Mouse (Mus musculus) intestine, postnatal 0 days (tissue): ENCODE data around the gene Fos. TPM values are rescaled to one million over a fixed set of nuclear protein-coding genes. Genes with fewer than 3 reads are reported as not detected.

Experiments
- ATAC-seq: fragments of 200-750 bp; cut with Nextera tagmentation; 2 replicates; pipeline ENCODE4 v1.8.0; 2017; ENCODE audit warnings: mild to moderate bottlenecking, moderate TSS enrichment, moderate library complexity
- H3K27ac ChIP-seq: fragments of 300-500 bp; sonication (generic); 2 replicates; pipeline ENCODE4 v1.5.1; 2014; ENCODE audit warnings: mild to moderate bottlenecking, low read depth, low read length, moderate library complexity
- H3K27me3 ChIP-seq: fragments of 300-500 bp; sonication (generic); replicated peaks from 2 replicates; pipeline ENCODE4 v1.6.1; 2014; ENCODE audit warnings: low read length, mixed read lengths; ENCODE audit not compliant: control insufficient read depth, insufficient read depth
- H3K36me3 ChIP-seq: fragments of 300-500 bp; sonication (generic); 2 replicates; pipeline ENCODE4 v1.6.1; 2014; ENCODE audit warnings: mild to moderate bottlenecking, moderate library complexity; ENCODE audit not compliant: control insufficient read depth, insufficient read depth
- H3K4me1 ChIP-seq: fragments of 300-500 bp; sonication (generic); replicated peaks from 2 replicates; pipeline ENCODE4 v1.6.1; 2014; ENCODE audit warnings: antibody characterized with exemption, low read length, mixed read lengths; ENCODE audit not compliant: control insufficient read depth, insufficient read depth
- H3K4me2 ChIP-seq: fragments of 300-500 bp; sonication (generic); replicated peaks from 2 replicates; pipeline ENCODE4 v1.6.1; 2014; ENCODE audit warnings: low read depth, mild to moderate bottlenecking, moderate library complexity
- H3K4me3 ChIP-seq: fragments of 300-500 bp; sonication (generic); 2 replicates; pipeline ENCODE4 v1.5.1; 2014; ENCODE audit warnings: low read depth, low read length
- H3K9ac ChIP-seq: fragments of 300-500 bp; sonication (generic); 2 replicates; pipeline ENCODE4 v1.6.1; 2014; ENCODE audit warnings: mild to moderate bottlenecking, low read depth, low read length
- H3K9me3 ChIP-seq: fragments of 300-500 bp; sonication (generic); 2 replicates; pipeline ENCODE4 v1.6.1; 2016; ENCODE audit warnings: mixed run types; ENCODE audit not compliant: control insufficient read depth
- CTCF ChIP-seq: sonication (generic); IDR thresholded peaks from 2 replicates; pipeline ENCODE4 v1.5.1; 2016; ENCODE audit warnings: low read depth, mild to moderate bottlenecking, control low read depth, antibody characterized with exemption, moderate library complexity
- WGBS: fragments of 180-500 bp; shearing (Covaris S2); extraction: QIAGEN DNeasy Blood & Tissue Kit; methylation state at CpG from one replicate; pipeline ENCODE4 v1.1.7; 2014; 5-methylcytosine and 5-hydroxymethylcytosine counted together
- polyA plus RNA-seq: library from polyadenylated mRNA; unstranded; fragments of >200 nt; fragmentation: Nextera tagmentation; extraction: Ambion mirVana; gene quantifications from 2 replicates; pipeline ENCODE4 v1.2.1, GENCODE M21; 2015

The Fos gene
- polyA plus RNA-seq, 1 experiment from 2014 or later, result 22.4 TPM

DNA sequence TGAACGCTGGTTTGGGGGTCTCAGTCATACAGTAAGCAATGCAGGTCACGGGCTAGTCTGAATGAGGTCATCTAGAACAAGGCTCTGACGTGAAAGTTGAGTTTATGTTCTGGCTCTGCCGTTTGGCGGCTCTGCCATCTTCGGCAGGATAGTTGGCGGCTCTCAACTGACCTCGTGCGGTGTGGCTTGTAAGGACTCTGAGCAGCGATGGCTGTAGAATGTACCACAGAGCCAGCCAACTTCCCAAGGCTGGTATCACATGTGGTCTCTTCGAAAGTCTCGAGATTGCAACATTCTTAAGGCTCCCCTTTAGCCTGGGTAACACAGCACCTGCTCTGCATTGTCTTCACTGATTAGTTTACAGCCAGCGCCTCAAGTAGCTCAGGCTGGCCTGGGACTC, 43.6 kb downstream of the Fos start:
- TF ChIP-seq CTCF, result no peak
- Histone ChIP-seq H3K4me1 (no peaks in the 10 kb centered on the region), H3K36me3 (no peaks in the 10 kb centered on the region), H3K4me2 (no peak overlapping the region), H3K9me3 (no peaks in the 10 kb centered on the region), H3K27ac (no peak overlapping the region), H3K9ac (no peak overlapping the region), H3K27me3 (no peaks in the 10 kb centered on the region), H3K4me3 (no peak overlapping the region)
- no peak for ATAC-seq
- WGBS, result 90% methylated on average over 13 of the region's 13 CpGs

DNA sequence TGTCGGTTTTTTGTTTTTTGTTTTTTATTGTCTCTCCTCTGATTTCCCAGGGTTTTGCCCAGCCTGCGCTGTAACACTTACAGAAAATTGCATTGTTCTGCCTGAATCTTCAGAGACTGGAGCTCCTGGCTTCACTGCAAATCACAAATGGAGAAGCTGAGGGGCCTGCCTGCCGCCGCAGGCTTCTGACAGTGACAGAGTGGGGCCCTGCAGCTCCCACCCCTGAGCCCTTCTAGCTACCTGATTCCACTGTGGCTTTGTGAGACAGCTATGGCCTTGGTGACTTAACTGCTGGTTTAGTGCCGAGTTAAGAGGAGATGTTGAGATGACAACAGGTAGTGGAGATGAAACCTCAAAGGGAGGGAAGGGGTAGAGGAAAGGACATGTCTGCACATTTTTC, 44.3 kb downstream of the Fos start:
- 82% methylated on average over 5 of the region's 5 CpGs for WGBS
- Histone ChIP-seq H3K9ac (no peak overlapping the region), H3K4me1 (no peaks in the 10 kb centered on the region), H3K27ac (no peak overlapping the region), H3K4me3 (no peak overlapping the region), H3K36me3 (no peaks in the 10 kb centered on the region), H3K9me3 (no peaks in the 10 kb centered on the region), H3K27me3 (no peaks in the 10 kb centered on the region), H3K4me2 (no peak overlapping the region)
- no peak for TF ChIP-seq CTCF
- ATAC-seq, result no peak

DNA sequence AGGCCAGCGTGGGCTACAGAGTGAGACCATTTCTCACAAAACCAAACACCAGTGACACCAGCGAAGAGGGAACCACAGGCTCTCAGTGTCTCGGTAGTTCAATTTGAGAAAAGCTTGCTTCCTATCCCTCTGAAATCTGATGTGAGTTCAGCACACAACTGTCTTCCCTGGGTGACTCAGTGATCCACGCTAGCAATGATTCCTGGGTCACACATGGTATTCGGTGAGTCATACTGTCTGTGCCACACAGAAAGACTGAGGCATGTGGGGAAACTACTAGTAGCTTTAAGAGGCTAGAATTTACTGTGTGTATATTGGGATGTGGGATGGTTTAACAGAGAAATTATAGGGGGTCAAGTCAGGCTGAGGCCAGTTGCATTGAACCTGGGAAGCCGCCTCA, 45.9 kb downstream of the Fos start:
- no peak for TF ChIP-seq CTCF
- no peak overlapping the region for H3K27ac ChIP-seq
- no peak overlapping the region for H3K4me2 ChIP-seq
- H3K9ac ChIP-seq, result no peak overlapping the region
- WGBS, result 91% methylated on average over 6 of the region's 6 CpGs
- no peaks in the 10 kb centered on the region for H3K27me3 ChIP-seq
- no peak for ATAC-seq
- H3K4me3 ChIP-seq, result no peak overlapping the region
- no peaks in the 10 kb centered on the region for H3K36me3 ChIP-seq
- no peaks in the 10 kb centered on the region for H3K4me1 ChIP-seq
- H3K9me3 ChIP-seq, result no peaks in the 10 kb centered on the region

DNA sequence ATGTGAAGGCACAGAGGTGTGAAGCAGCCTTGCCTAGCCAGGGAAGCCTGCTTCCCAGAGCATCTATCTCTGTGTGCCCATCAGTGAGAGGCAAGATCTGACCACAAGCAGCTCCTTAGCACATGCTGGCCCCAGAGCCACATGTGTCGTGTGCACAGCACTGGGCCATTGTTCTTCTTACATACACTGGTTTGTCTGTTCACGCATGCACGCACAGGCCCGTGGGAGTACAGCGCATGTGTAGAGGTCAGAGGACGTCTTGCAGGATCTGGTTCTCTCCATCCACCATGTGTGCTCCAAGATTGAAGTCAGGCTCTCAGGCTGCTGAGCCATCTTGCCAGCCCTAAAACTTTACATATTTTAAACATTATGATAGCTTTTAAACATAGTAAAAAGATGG, 47.4 kb downstream of the Fos start:
- H3K4me2 ChIP-seq, result no peak overlapping the region
- no peaks in the 10 kb centered on the region for H3K4me1 ChIP-seq
- no peak for ATAC-seq
- H3K4me3 ChIP-seq, result no peak overlapping the region
- H3K9me3 ChIP-seq, result no peaks in the 10 kb centered on the region
- no peak overlapping the region for H3K27ac ChIP-seq
- H3K27me3 ChIP-seq, result no peaks in the 10 kb centered on the region
- TF ChIP-seq CTCF, result no peak
- no peaks in the 10 kb centered on the region for H3K36me3 ChIP-seq
- 89% methylated on average over 6 of the region's 6 CpGs for WGBS
- no peak overlapping the region for H3K9ac ChIP-seq

DNA sequence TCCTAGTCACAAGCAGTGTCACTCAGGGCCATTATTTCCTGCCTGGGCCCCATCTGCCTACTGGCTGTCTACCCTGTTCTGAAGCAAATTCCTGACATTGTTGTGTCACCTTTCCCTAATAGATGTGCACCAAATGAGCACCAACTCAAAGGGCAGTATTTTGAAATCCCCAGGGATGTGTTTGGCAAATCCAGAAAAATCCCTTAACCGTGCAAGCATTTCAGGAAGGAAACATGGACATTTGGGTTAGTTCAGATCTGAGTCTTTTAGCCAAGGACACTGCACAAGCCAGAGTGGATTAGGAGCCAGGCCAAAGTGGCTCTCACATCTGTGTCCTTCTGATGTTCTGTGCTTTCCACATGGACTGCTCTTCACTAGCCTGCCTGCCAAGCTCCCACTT, 48.0 kb downstream of the Fos start:
- ATAC-seq, result no peak
- H3K27me3 ChIP-seq, result no peaks in the 10 kb centered on the region
- 61% methylated on average over 1 of the region's 1 CpGs for WGBS
- H3K9ac ChIP-seq, result no peak overlapping the region
- no peak overlapping the region for H3K4me3 ChIP-seq
- no peak for TF ChIP-seq CTCF
- no peak overlapping the region for H3K4me2 ChIP-seq
- no peaks in the 10 kb centered on the region for H3K4me1 ChIP-seq
- H3K36me3 ChIP-seq, result no peaks in the 10 kb centered on the region
- no peak overlapping the region for H3K27ac ChIP-seq
- H3K9me3 ChIP-seq, result no peaks in the 10 kb centered on the region

DNA sequence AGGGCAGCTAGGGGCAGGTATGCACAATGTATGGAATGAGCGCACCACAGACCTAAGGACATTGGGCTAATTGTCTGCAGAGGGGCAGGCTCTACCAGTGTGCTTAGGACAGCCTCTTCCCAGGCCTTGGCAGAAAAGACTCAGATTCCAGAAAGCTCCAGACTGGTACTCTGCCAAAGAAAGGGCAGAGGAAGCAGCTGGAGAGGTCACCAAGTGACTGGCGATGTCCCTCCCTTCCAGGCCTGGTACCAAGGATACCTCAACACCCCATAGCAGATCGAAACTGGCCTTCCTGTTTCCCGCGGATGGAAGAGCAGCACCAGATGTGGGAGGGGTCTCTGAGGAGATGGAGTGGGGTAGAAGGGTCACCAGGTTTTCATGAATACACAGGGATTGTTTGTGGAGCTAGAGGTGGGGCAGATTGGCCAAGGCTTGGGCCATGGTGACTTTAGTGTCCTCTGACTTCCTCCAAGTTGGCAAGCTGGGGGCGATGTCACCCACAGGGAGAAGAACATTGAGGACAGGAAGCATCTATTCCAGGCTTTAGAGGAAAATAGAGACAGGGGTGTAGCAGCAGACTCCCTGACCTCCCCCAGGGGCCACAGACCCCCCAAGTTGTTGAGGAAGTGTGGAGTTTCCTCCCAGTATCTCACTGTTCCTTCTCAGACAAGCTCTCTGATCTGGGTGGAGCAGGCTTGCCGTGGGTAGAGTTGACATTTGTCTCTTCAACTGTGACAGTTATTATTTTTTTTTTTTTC, 49.1 kb downstream of the Fos start:
- Histone ChIP-seq H3K27me3 (no peaks in the 10 kb centered on the region), H3K27ac (no peak overlapping the region), H3K4me3 (no peak overlapping the region), H3K4me2 (no peak overlapping the region), H3K4me1 (no peaks in the 10 kb centered on the region), H3K9me3 (no peaks in the 10 kb centered on the region), H3K36me3 (no peaks in the 10 kb centered on the region), H3K9ac (no peak overlapping the region)
- ATAC-seq, result no peak
- WGBS, result 62% methylated on average over 7 of the region's 7 CpGs
- TF ChIP-seq CTCF, result no peak
